Mouse (Mus musculus): ENCODE measurements at regions not wholly inside any gene's neighbourhood (a gene's known extent, or its start where the extent isn't known, plus 50 kb on each side); places are given as distances from the start of the nearest gene placed in this dataset.
"Not testable (repeated sequence)": the region's sequence is repeated elsewhere in the genome, so short reads cannot be mapped to it uniquely, and the experiment has no call there.

DNA sequence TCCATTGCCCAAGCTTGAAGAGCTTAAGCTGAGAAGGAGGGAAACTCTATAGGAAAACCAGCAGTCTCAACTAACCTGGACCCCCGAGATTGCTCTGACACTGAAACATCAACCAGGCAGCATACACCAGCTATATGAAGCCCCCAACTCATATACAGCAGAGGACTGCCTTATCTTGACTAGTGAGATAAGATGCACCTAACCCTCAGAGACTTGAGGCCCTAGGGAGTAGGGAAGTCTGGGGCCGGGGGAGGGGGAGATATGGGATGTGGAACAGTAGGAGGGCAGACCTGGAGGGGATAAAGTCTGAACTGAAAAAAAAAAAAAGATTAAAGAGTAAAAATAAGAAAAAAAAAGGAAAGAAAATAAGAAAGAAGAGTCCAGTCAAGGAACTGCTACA is 540.5 kb upstream of the Pkdcc start:
- DNase-seq (ENCODE audit: low spot score in 2 of 2) = no peak

DNA sequence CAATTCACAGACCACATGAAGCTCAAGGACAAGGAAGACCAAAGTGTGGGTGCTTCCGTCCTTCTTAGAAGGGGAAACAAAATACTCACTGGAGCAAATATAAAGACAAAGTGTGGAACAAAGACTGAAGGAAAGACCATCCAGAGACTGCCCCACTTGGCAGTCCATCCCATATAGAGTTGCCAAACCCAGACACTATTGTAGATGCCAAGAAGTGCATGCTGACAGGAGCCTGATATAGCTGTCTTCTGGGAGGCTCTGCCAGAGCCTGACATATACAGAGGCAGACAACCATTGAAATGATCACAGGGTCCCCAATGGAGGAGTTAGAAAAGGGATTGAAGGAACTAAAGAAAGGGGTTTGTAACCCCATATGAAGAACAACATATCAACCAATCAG is 548.5 kb upstream of the Pkdcc start:
- not testable (repeated sequence) for DNase-seq (ENCODE audit: low spot score in 2 of 2)

DNA sequence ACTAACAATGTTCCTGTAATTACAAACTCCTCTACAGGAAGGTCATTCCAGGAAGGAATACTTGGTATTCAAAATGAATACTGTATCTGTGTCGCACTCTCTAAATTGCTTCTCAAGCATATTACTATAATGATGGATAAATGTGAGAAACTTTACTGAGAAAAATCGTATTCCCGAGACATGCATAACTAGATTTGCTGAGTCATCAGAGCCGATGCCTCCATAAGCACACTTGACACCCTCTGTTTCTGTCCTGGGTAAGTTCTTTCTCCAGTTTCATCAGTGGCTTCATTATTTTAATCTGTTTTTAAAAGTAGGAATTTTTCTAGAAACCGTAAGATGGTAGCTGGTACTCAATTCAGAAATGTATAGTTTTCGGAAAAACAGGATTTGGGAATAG is 550.7 kb upstream of the Pkdcc start:
- no peak for DNase-seq (ENCODE audit: low spot score in 2 of 2)

DNA sequence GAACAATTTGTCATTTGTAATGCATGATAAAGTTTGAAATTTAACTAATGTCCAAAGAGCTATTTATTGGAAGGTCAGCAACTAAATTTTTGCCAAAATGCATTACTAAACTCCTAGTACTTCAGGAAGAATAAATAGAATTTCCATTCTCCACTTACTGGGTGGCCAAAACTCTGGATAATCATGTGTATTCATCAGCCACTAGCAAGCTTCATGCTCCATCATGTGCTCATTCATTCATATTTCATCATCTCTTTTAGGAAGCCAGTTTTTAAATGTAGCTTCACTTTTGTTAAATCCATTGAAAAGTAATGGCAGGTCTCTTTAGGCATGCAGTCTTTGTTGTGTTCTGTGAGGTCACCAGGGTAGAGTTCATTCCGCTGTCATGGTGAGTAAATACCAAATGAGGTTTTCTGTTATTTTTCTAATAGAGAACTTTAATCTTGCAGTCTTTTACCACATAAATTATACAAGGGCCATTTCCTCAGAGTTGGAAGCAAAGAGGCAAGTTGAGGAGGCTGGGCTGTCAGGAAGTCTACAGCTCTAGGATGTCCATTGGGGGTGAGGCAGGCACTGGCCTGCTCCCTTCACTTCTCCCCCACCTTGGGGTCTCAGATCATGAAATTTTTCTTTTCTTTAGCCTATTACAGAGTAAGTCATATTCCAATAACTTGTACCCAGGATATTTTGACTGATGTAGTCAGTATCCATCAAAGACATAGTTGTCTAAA is 578.5 kb upstream of the Pkdcc start:
- DNase-seq (ENCODE audit: low spot score in 2 of 2) = no peak

DNA sequence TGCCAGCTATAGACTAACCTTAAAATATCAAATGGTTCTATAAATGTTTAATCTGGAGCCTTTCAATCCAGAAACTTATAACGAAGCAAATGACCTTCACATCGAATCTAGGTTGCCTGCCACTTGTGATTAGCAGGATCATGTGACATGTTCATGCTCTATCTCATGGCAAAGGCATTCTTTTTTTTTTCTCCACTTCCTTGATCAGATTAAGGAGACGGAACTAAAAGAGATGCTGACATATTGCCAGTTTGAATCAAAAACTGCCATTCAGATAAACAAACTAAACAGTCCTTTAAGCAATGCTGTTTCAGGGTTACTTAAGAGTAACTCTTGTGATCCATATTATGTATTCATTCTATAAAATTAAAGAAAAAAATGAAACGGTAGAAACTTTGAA is 579.2 kb upstream of the Pkdcc start:
- no peak for DNase-seq (ENCODE audit: low spot score in 2 of 2)

DNA sequence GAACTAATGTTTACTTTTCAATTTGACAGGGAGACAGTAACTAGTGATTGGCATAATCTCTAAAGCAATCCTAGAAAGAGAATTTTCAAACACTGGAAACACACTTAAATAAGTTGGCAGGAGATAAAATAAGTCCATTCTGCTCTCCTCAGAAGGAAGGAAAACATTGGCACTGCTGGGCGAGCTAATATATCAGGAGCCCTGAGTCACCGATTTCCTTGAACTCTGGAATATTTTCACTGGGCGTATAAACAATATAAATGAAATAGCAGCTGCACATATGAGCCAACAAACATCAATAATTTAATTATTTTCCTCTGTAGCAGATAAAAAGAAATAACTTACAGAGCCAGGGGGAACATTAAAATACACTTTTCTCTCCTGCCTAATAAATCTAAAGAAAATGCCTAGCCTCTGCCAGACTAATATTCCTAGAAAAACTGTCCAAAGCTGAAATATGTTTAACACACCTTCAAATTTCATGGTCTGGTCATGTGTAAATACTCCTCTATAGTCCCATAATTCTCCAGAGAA is 608.4 kb upstream of the Pkdcc start:
- no peak for DNase-seq (ENCODE audit: low spot score in 2 of 2)

DNA sequence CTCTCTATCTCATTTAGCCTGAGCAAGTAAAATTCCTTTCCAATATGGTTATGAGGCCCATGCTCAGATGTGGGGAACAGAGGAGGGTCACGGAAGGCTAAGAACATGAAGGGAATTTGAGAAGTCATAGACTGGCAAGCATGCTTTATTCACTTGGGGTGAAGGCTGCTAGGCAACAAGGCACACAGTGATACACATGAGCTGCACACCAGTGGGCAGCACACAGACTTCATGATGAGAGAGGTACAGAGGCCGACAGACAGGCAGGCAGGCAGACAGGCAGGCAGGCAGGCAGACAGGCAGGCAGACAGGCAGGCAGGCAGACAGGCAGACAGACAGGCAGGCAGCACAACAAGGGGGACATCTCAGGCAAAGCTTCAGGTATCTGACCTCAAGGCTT is 631.3 kb upstream of the Pkdcc start:
- DNase-seq (ENCODE audit: low spot score in 2 of 2) = no peak

DNA sequence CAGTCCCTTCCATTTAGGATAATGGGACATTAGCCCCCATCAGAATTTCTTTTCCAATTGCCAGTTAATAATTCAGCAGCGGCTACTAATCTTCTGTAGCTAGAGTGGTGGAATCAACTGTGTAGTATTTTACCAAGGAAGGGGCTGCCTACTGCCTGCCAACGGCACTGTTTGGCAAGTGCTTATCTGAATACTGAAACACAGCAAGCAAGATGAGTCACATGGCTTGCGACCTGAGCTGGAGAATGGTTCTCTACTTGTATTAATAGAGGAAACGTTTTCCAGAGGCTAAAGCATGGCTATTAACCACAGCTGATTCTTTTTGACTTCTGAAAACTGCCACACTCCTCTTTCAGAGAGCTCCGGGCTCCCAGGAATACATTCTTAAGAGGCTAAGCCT is 681.6 kb upstream of the Pkdcc start:
- no peak for DNase-seq (ENCODE audit: low spot score in 2 of 2)

DNA sequence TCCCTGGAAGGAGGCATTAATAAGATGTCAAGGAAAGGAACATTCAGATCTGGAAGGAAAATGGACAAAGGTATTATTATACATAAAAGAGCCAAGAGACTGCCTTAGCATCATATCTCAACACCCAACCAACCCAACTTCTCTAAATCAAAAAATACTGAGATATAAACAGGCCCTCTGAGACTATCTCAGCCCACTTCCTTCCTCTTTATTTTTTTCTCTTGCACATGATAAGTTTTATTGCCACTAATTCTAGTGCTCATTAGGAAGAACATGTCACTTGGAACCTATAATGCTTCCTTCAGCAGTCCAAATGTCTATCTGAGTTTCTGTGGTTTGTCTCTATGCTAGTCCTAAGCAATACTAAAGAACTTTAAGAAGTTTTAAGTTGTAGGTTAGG is 697.0 kb upstream of the Pkdcc start:
- no peak for DNase-seq (ENCODE audit: low spot score in 2 of 2)

DNA sequence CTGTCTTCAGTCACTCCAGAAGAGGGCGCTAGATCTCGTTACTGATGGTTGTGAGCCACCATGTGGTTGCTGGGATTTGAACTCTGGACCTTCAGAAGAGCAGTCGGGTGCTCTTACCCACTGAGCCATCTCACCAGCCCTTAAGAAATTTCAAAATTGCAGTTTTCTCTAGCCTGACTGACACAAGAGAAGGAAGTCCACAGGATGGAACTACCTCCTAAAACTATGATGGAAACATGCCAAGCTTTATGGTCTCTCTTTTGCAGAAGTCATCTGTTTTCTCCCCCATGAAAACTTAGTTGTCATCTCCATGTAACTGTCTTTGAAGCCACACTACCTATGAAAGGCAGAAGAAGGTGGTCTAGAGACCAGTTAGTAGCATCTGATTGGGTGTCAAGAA is 698.2 kb upstream of the Pkdcc start:
- DNase-seq (ENCODE audit: low spot score in 2 of 2) = no peak

DNA sequence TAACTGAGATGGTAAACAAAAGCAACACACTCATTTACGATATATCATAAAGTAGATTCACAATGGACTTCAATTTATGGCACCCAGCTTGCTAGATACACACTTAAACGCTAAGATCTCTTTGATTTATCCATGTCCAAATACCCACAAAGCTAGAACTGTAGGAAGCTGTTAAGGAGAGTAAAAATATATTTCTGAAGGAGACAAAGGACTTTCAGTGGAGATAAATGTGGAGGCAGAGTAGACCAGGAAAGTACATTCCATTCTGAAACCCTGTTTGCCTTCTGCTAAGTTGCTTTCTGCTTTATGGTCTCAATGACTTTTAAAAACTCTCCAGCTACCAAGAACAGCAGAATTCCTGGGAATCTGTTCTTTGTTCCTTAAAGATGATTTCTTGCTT is 701.3 kb upstream of the Pkdcc start:
- no peak for DNase-seq (ENCODE audit: low spot score in 2 of 2)

DNA sequence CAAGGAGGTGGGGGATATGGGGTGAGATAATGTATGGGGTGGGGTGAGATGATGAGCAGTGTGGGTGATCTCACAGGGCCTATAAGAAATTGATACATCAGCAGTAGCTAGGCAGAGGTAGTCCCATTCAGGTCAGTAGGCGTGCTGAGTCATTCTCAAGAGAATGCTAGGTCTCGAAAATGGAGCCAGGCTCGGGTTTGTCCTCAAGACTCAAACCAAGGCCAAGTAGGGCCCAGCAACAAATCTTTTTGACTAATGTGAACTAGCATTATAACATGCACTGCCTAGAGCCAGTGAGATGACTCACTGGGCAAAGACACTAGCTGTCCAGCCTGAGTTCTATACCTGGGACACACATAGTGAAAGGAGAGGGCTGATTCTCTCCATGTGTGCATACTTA is 710.8 kb upstream of the Pkdcc start:
- no peak for DNase-seq (ENCODE audit: low spot score in 2 of 2)

DNA sequence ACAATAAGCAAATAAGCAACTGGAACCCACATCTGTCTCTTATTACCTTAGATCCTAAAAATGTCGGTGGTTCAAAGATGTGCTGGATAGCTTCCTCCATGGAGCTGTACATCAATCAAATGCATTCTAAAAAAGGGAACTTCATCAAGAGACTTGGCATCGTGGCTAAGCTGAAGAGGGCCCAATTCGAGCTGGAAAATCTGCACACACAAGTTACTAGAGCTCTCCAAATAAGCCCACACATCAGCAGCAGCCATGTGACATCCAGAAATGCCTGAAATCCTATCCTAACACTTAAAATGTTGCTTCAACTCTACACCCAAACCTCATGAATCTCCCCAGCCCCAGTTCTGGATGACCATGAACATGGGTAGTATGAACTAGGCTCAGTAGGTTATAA is 729.5 kb upstream of the Pkdcc start:
- no peak for DNase-seq (ENCODE audit: low spot score in 2 of 2)

DNA sequence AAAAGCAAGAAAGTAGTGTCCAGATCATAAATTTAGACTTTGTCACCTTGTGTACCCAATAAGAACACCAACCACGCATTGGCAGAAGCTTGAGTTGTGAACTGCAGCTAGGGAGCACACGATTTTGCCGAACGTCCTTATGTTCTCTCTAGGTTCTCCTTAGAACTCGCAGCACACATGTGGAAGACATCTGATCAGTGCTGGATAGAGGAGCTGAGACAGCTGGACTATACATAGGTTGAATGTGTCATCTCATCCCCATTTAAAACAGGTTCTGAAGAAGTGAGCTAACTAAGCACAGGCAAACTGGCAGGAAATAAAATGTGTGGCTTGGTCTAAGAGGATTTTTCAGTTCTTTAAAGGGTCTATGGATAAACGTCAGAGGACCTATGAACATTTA is 730.5 kb upstream of the Pkdcc start:
- DNase-seq (ENCODE audit: low spot score in 2 of 2) = no peak

DNA sequence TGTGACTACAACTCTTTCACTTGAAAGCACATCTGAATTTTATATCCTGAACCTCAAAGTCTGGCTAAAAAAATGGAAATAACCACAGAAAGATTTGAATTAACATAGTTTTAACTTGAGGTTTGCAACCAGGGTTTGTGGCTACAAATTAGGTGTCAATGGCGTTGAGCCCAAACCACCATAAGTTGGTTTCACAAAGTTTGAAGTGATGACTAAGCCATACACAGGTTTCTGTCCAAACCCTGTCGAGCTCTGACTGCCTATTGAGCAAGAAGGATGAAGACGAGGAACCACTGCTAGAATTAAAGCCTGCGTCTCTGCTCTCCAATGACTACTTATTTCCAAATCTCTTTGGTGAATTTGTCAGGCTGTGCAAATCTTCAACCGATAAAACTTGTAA is 719.8 kb upstream of the Slc8a1 start:
- no peak for DNase-seq (ENCODE audit: low spot score in 2 of 2)

DNA sequence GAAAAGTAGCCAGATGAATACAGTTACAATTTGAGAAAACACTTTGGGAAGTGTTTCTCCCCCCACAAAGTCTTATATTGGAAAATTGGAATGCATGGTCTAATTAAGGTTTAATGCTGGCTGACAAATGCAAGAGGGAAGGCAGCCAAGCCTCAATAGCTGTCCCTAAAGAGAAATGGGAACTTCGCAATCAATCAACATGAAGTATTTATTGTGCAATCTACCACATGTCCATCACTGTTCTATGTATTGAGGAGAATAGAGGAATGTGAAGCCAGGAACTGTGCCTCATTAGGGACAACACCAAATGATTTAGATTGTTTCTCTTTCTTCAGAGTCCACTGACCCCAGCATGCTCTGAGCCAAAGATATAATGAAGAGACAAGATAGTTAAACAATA is 715.7 kb upstream of the Slc8a1 start:
- no peak for DNase-seq (ENCODE audit: low spot score in 2 of 2)

DNA sequence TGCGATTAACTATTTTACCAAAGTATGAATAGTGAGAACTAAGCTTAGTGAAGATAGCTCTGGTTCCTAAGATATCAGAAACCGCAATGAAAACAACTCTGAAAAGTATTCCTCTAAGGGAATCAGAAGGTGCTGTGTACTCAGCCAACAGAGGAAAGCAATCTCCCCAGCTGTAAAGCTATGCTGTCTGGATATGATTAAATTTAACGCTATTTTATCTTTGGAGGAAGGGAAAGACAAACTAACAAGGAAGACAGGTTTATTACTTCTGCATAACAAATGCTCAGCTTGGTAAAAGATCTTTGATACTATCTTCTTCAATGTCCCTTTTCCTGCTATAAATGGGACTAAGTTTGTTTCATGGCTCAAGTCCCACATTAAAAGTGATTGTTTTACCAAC is 700.9 kb upstream of the Slc8a1 start:
- no peak for DNase-seq (ENCODE audit: low spot score in 2 of 2)

DNA sequence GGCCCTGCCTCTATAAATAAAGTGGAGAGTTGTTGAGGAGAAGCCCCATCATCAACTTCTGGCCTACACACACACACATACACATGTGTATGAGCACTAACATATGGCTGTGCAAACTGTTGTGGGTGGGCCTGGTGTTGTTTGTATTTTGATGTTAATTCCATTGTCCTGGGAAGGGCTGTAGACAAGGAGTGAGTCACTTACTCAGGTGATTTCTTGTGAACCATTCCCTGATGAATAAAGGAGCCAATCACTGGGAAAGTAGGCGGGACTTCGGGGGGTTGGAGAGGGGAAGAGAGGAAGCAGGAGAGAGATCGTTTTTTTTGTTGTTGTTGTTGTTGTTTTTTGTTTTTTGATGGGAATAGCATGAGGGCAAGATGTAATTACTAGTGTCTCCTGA is 699.0 kb upstream of the Slc8a1 start:
- DNase-seq (ENCODE audit: low spot score in 2 of 2) = no peak

DNA sequence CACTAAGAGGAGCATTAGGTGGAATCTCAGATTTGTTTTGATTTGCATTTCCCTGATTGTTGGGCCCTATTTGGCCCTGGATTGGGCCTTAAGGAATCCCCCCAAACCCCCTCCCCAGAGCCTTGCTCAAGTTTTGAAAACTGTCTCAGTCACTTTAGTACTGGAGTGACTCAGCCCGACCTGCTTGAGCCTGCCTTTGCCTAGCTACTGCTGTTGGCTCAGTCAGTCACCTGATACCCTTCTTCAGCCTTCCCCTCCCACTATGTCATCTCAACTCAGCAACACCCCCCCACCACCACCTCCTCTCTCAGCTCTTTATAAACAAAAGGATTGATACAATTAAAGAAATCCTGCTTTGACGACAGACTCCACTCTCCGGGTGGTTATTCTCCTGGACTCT is 694.5 kb upstream of the Slc8a1 start:
- no peak for DNase-seq (ENCODE audit: low spot score in 2 of 2)

DNA sequence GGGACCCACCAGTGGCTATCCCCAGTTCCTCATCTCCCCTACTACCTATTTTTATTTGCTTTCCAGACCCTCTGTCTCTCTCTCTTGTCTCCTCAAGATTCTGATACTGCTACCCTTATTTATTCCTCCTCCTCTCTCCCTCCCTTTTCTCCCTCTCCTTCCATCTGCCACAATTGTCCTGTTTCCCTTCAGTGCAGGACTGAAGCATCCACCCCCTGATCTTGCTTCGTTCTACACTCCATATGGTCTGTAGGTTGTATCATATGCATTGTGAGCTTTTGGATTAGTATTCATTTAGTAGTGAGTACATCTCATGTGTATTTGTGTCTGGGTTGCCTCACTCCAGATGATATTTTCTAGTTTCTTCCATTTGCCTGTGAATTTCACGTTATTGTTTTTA is 670.1 kb upstream of the Slc8a1 start:
- DNase-seq (ENCODE audit: low spot score in 2 of 2) = peak in 1 of 2 experiments; percentile 4

DNA sequence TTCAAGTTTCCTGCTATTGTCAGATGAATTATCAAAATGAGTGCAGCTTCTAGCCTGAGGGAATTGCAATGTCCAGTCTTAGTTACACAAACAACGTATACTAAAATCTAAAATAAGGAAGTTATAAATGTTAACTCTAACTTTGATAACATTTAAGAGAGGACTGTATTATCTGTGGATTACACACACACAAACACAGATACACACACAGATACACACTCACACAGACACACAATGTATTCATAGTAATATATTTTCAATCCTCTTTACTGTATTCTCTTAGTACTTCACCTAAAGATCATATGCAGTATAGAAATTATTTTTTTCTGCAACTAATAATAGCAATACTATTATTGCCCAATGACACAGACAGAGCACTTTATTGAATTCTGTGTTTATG is 661.2 kb upstream of the Slc8a1 start:
- DNase-seq (ENCODE audit: low spot score in 2 of 2) = no peak

DNA sequence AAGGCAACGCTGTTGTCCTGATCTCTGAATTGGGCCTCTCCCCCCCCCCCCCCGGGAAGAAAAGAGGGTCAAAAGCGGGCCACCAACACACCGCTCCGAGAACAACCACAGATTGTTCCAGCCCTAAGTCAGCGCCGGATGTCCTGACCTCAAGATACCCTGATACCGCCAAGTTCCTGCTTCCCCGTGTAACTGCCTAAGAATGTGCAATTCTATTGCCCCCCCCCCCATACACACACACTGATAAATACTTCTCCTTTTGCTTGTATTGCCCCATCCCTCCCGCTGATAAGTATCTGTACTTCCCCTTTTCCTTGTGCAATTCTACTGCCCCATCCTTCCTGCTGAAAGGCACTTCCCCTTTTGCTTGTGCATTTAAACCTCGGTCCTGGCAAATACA is 641.2 kb upstream of the Slc8a1 start:
- not testable (repeated sequence) for DNase-seq (ENCODE audit: low spot score in 2 of 2)

DNA sequence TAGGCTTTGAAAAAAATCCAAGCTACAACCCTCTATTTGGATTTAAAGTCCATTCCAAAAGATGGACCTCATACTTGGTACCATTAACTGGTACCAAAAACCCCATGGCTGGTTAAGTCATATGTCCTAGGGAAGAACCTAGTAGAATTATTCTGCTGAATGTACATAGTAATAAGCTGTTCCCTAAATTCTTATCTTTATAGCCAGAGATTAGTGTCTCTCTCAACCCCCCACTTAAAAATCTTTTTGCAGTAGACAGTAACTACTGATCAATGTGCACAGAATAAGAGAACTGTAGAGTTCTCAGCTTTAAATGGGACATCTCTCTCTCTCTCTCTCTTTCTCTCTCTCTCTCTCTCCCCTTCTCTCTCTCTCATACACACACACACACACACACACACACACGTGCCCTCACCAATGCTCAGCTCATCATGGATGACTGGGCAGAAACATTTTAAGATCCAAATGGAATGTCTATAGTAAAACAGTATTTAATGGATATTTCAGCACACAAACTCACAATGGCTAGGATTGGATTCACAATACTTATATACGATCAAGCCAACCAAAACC is 640.2 kb upstream of the Slc8a1 start:
- no peak for DNase-seq (ENCODE audit: low spot score in 2 of 2)

All from layer of hippocampus, adult 18-20 months (tissue).